Mouse (Mus musculus) CD4-positive, CD25-positive, alpha-beta regulatory T cell, adult 9 weeks (primary cell): ENCODE data around the gene Olfr161. TPM values are rescaled to one million over a fixed set of nuclear protein-coding genes. Genes with fewer than 3 reads are reported as not detected.

Experiments used
- polyA plus RNA-seq: library from polyadenylated mRNA; unstranded; fragments of 100-300 nt; shearing (Covaris generic); gene quantifications from one replicate; pipeline ENCODE4 v1.2.1, GENCODE M21; 2017

The Olfr161 gene
- 0.04 TPM for polyA plus RNA-seq

GRCm38 (mm10) chr16:3590691-3591090 lies at the start of gene Olfr161:
Gene Olfr161, plus strand, starts transcription at chr16:3591042.

Other genes starting within 250 kb of the Olfr161 start
- gene Mefv, start 127.1 kb downstream of the Olfr161 start, polyA plus RNA-seq, result not detected
- gene Zfp263, start 153.1 kb downstream of the Olfr161 start, polyA plus RNA-seq, result 89.8 TPM
- gene Olfr15, start 239.8 kb downstream of the Olfr161 start, polyA plus RNA-seq, result not detected